Mouse (Mus musculus) thymus, postnatal 4 days (tissue): ENCODE measurements around the gene 2410137M14Rik.
A peak's percentile ranks its signal among the peaks of the same experiment; 100 is the strongest.

Source experiments
- DNase-seq: peaks from one replicate; pipeline ENCODE4 v3.0.0; 2021

The 2410137M14Rik gene

DNA sequence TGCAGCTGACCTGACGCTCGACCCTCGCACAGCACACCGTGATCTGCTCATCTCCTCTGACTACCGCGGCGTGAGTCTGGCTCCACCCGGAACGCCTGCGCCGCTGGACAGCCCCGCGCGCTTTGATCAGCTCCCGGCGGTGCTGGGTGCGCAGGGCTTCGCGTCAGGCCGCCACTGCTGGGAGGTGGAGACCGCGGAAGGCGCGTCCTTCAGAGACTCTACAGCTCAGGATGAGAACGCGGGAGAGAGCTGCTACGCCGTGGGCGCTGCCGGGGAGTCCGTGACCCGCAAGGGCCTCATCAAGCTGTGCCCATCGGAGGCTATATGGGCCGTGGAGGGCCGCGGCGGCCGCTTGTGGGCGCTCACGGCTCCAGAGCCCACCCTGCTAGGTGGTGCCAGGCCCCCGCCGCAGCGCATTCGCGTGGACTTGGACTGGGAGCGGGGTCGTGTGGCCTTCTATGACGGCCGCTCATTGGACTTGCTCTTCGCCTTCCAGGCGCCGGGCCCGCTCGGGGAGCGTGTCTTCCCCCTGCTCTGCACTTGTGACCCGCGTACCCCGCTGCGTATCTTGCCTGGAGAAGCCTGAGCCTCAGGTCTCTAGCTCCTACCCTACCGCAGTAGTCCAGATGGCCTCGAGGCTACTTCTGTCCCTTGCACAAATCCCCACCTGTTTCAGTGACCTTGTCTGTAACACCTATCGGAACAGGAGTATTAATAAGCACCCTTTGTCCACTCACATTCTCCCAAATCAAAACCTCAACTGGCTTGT, 33.8 kb downstream of the 2410137M14Rik start:
- peak; percentile 61 for DNase-seq

DNA sequence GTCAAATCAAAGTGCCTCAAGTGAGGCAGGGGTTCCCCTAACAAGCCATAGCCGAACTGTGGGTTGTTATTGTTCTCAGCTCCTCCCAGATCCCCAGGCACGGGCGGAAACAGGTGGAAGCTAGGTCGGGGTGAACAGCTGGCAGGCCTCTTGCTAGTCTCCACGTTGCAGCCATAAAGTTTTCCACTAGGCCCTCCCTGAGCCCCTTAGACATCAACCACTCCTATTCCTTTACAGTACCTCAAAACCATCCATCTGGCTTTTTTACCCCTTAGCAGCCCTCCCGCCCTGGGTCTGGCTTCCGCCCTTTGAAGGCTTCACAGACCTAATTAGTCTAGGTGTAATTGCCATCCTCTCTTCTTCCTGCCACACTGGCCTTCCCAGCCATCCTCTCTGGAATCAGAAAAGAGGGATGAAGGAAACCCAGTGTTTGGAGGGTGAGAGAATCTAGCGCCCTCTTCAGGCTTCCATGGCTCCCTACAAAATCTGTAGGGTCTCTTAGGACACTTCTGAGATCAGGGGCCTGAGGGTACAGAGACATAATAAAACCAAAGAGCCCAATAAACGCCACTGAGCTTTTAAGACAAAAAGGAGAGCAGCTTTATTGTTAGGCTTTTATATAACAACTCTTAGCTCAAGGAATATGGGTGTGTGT, 36.8 kb downstream of the 2410137M14Rik start:
- peak; percentile 70 for DNase-seq

DNA sequence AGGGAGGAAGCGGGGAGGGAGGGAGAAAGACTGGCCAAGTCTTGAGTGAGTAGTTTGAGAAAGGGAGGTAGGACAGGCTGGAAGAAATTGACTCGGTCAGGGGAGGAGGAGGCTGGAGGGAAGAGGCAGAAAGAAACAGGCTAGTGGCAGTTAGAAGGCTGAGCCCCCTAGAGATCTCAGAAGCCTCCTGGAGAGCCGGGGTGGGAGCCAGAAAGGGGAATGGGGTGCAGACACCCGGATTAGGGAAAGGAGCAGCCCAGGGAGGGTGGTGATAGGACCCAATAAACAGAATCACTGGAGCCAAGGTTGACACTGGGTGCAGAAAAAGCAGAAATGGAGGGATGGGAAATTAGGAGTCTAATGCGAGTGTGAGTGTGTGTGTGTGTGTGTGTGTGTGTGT, 37.3 kb downstream of the 2410137M14Rik start:
- DNase-seq, result no peak

DNA sequence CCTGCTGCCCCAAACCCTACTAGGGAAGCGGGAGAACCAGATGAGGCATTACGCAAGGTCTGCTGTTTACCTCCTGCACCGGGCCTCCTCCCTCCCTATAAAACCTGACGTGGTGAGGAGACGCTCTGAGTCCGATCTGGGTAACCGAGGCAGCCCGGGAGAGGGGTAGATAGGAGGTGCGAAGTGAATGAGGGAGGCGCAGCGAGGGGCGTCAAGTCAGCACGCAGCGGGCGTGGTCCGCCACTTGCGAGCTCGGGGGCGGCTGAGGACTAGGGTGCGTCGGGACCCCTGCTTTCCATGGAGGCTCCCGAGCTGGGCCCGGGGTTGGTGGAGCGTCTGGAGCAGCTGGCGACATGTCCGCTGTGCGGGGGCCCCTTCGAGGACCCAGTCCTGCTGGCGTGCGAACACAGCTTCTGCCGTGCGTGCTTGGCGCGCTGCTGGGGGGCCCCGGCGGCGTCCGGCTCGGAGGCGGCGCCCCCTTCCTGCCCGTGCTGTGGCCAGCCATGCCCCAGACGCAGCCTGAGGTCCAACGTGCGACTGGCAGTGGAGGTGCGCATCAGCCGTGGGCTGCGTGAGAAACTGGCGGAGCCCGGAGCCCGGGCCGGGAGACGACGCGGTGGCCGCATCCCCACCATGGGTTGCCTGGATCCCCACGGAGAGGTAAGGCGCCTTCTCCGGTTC, 38.1 kb downstream of the 2410137M14Rik start, which contains the start of gene Rnf39:
Rnf39 (plus strand) TSS at position 128 of the 681 bp plus-strand sequence.
- peak; percentile 60 for DNase-seq

DNA sequence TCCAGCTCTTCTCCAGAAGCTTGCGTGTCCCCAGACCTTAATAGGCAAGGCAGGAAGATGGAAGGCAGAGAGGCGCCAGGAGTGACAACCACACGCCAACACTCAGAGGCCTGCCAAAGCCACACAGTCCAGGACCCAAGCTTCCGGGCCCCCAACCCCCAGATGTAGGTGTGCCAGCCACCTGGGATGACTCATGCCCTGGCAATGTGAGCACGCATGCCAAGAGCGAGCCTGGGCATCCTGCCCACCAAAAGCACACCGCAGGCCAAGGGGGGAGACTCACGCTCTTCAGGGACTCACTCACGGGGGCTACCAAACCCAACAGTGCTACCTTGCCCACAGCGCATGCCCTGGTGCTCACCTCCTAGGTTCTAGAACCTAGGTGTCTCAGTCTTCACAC, 38.6 kb downstream of the 2410137M14Rik start:
- peak; percentile 36 for DNase-seq

DNA sequence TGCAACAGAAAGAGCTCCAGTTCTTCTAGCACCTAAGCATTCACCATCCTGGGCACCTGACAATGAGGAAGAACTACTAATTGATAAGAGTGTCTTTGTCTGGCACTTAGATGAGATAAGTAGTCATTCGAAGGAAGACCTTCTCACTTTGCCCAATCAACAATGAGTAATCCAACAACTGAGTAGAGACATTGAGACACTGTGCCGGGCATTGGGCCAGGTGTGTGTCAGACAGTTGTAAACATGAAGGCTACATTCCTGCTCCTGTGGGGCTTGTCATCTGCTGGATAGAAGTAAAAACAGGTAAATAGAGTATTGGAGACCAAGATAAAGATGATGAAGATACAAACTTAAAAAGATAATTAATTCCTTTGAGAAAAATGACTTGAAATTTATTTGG, 43.0 kb downstream of the 2410137M14Rik start:
- no peak for DNase-seq

DNA sequence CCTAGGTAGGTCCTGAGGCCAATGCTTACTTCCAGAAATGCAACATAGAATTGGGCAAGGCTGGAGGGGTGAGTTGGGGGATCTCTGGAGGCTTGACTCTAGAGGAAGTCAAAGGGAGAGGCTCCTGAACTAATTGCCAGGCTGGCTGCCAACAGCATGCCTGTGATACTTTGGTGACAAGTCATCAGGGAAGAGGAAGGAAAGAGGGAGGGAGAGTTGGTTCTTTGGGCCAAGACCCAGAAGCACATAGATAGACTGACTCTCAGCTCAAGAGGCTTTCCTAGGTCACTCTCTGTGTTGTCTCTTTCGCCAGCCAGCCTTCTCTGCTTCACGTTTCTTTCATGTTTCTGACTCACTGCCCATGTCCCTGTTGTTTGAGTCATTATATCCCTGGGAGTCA, 49.2 kb downstream of the 2410137M14Rik start:
- DNase-seq, result no peak

DNA sequence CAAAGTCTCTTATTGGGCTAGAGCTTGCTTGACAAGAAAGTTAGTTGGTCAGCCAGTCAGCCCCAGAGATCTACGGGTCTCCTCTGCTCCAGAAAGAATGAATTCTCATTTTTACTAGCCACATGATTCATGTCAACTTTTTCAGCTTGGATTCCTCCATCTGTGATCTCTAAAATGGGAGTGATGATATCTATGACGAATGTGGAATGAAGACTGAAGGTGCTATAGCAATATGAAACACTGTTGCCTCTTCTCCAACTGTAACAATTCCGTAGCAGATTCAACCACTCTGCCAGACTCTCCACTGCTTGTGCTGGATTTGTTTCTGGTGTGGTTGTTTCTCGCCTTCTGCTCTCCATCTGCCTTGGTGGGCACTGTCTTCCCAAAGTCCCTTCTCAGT, 49.9 kb downstream of the 2410137M14Rik start:
- DNase-seq, result no peak

DNA sequence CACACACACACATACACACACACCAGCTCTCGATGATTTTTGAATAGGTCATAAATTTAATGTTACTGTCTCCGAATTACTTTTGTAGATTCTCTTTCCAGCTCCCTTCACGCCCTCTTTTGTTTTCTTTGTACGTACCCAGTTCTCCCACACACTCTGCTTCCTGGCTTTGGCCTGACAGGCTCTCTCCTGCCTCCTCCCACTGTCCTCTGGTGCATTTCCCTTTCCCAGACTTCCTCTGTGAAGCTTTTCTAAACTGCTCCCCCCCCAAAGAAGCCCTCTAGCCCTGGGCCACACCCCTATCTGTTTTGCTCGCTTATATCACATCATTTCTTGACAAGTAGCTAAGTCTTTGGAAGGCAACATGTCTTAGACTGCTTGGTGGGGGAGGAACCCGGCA, 50.8 kb downstream of the 2410137M14Rik start:
- no peak for DNase-seq

DNA sequence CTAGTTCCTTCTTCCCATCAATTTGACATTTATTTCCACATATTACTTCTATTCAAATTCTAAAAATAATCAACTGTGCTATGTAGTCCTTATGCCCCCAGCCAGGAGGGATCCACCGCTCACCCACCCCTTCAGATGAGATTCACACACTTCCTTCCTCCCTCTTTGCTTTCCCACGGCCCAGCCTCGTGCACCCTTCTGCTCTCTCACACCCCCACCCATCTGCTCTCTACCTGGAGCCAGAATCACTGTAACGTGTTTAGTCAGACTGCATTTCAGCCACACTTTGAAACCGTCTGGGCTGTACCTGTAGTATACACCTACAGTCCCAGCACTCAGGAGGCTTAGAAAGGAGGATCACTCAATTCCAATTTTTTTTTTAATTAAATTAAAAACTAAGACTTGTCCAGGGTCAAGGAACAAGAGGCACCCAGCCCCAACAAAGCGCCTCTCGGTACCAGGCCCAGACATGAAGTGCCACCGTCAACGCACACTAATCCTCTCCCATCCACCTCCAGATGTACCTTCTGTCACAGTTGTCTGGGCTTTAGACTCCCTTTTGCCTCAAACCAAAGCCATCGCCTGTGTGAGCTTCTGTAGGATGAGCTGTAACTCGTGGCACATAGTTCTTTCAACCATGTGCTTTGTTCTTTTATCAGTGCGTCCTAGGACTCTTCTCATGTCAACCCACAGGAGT, 51.7 kb downstream of the 2410137M14Rik start:
- no peak for DNase-seq
